Mouse (Mus musculus) midbrain, embryonic 10.5 days (tissue): ENCODE measurements around the gene Krt7. TPM values are rescaled to one million over a fixed set of nuclear protein-coding genes. Genes with fewer than 3 reads are reported as not detected.

Source experiments
- DNase-seq: peaks from one replicate; pipeline ENCODE4 v3.0.0-alpha.2; 2017; ENCODE audit warnings: low spot score
- H3K27ac ChIP-seq: fragments of 300-500 bp; sonication (generic); replicated peaks from 2 replicates; pipeline ENCODE4 v1.5.1; 2016; ENCODE audit warnings: mild to moderate bottlenecking
- H3K27me3 ChIP-seq: fragments of 300-500 bp; sonication (generic); 2 replicates; pipeline ENCODE4 v1.6.1; 2016; ENCODE audit warnings: low read depth, mild to moderate bottlenecking; ENCODE audit not compliant: poor library complexity, severe bottlenecking
- H3K36me3 ChIP-seq: fragments of 300-500 bp; sonication (generic); 2 replicates; pipeline ENCODE4 v1.6.1; 2016; ENCODE audit warnings: mild to moderate bottlenecking, moderate library complexity
- H3K4me1 ChIP-seq: fragments of 300-500 bp; sonication (generic); 2 replicates; pipeline ENCODE4 v1.6.1; 2016
- H3K4me3 ChIP-seq: fragments of 300-500 bp; sonication (generic); 2 replicates; pipeline ENCODE4 v1.5.1; 2016; ENCODE audit warnings: mild to moderate bottlenecking, moderate library complexity
- H3K9me3 ChIP-seq: fragments of 300-500 bp; sonication (generic); replicated peaks from 2 replicates; pipeline ENCODE4 v1.6.1; 2016; ENCODE audit warnings: mild to moderate bottlenecking
- WGBS: fragments of 180-500 bp; shearing (Covaris S2); methylation state at CpG from one replicate; pipeline ENCODE4 v1.1.7; 2016; 5-methylcytosine and 5-hydroxymethylcytosine counted together
- polyA plus RNA-seq: library from polyadenylated mRNA; unstranded; fragments of >200 nt; fragmentation: Nextera tagmentation; extraction: Ambion mirVana; gene quantifications from 2 replicates; pipeline ENCODE4 v1.2.1, GENCODE M21; 2016

Krt7 gene
- polyA plus RNA-seq, 1 experiment from 2014 or later = 11.4 TPM

DNA sequence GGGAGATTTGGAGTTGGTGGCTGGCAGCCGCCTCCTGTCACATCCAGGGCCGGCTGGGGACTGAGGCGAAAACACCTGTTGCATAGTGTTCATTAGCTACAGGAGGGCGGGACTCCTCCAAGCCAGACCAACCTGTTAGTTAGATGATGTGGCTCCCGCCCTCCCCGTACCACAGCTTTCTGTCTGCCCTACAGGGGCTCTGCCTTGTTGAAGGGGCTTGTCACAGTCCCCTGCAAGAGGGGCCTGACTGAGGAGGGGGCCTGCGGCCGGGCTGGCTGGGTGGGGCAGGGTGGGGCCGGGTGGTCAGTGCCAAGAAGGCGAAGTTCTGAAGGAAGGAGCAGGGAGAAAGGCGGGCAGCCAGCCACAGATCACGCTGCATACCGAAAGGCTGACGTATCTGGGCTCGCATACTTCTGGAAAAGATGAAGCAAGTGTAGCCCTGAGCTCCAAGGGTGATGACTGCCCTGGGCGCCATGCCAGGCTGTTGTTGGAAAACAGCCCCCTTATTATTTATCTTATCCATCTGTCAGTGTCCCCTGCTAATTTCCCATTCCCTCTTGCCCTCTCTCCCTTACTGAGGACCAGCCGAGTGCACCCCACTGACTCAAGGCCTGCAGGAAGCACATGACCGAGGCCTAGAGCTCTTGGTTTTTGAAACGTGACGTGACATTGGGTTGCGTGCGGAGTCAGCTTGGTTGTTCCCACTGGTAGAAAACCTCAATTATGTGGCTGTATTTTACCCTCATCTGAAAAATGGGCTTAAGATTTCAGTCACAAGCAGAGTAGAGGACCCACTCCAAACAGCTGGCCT, 40.5 kb upstream of the Krt7 start, which contains the start of gene Krt80:
TSS of gene Krt80 (minus strand) at position 62 of the 811 bp plus-strand sequence.
- H3K27me3 ChIP-seq = 0 out of 2 replicates have a peak, but pooled peaks cover 7% of the 10 kb centered on the region
- 67% methylated on average over 22 of the region's 22 CpGs for WGBS
- no peak within 1 kb of the TSS for H3K4me3 ChIP-seq
- H3K9me3 ChIP-seq = no peaks in the 10 kb centered on the region
- H3K27ac ChIP-seq = no peak within 1 kb of the TSS
- no peak for DNase-seq
- H3K36me3 ChIP-seq = no peaks in the 10 kb centered on the region
- peaks cover 22% of the 10 kb centered on the region for H3K4me1 ChIP-seq

GRCm38 (mm10) chr15:101371141-101371985, 39.5 kb upstream of the Krt7 start:
- DNase-seq = no peak
- H3K27me3 ChIP-seq = 0 out of 2 replicates have a peak, but pooled peaks cover 4% of the 10 kb centered on the region
- H3K4me1 ChIP-seq = peaks cover 28% of the 10 kb centered on the region
- WGBS = 73% methylated on average over 15 of the region's 15 CpGs
- H3K36me3 ChIP-seq = no peaks in the 10 kb centered on the region
- H3K4me3 ChIP-seq = no peak overlapping the region
- H3K9me3 ChIP-seq = no peaks in the 10 kb centered on the region
- no peak overlapping the region for H3K27ac ChIP-seq

DNA sequence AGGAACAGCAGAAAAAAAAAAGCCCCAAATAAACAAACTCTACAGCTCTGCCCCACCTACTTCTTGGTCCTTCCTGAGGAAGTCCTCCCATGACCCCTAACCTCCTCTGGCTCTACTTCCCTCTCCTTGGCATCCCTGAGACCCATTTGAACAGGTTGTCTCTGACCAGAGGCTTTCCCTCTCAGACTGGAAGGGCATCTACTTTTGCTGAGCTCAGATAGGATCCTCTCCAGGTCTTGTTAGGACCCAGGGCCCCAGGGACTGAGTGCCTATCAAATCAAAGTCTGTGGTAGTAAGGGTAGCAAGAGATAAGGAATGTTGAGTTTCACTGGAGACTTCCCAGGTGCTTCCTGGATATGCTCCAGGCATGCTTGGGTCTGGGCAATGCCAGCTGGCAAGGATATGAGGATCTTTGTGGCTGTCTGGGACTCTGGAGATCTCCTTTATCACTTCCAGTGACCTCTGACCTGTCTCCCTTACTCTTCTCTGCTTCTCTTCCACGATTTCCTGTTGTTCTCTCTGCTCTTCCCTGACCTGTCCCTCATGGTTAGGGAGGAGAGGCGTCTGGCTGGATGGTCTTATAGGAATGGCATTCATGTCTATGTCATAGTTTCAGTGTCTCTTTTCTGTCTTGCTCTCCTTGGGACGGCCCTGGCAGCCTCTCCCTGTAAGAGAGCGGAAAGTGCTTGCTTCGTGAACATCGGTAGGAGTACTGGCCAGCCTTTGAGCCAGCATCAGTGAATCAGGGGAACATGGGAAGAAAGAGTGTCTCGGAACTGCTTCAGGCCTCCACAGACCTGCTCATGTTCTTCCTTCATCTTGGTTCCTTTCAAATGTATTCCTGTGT, 38.5 kb upstream of the Krt7 start:
- H3K27ac ChIP-seq = no peak overlapping the region
- 0 out of 2 replicates have a peak, but pooled peaks cover 3% of the 10 kb centered on the region for H3K27me3 ChIP-seq
- H3K4me3 ChIP-seq = no peak overlapping the region
- no peak for DNase-seq
- no peaks in the 10 kb centered on the region for H3K36me3 ChIP-seq
- H3K4me1 ChIP-seq = peaks cover 24% of the 10 kb centered on the region
- WGBS = 76% methylated on average over 7 of the region's 7 CpGs
- no peaks in the 10 kb centered on the region for H3K9me3 ChIP-seq

- WGBS = 86% methylated on average over 16 of the region's 16 CpGs
- H3K27me3 ChIP-seq = 0 out of 2 replicates have a peak, but pooled peaks cover 3% of the 10 kb centered on the region
- DNase-seq = no peak
- H3K9me3 ChIP-seq = no peaks in the 10 kb centered on the region
- no peak overlapping the region for H3K4me3 ChIP-seq
- H3K4me1 ChIP-seq = peaks cover 24% of the 10 kb centered on the region
- no peaks in the 10 kb centered on the region for H3K36me3 ChIP-seq
- H3K27ac ChIP-seq = no peak overlapping the region
These were observed 37.5 kb upstream of the Krt7 start for GRCm38 (mm10) chr15:101373286-101373898.

- peaks cover 22% of the 10 kb centered on the region for H3K4me1 ChIP-seq
- H3K9me3 ChIP-seq = no peaks in the 10 kb centered on the region
- H3K27ac ChIP-seq = no peak overlapping the region
- 0 out of 2 replicates have a peak, but pooled peaks cover 3% of the 10 kb centered on the region for H3K27me3 ChIP-seq
- WGBS = 81% methylated on average over 4 of the region's 4 CpGs
- no peak overlapping the region for H3K4me3 ChIP-seq
- DNase-seq = no peak
- no peaks in the 10 kb centered on the region for H3K36me3 ChIP-seq
These were observed 36.0 kb upstream of the Krt7 start for GRCm38 (mm10) chr15:101374879-101375278.

GRCm38 (mm10) chr15:101375956-101376775, 34.7 kb upstream of the Krt7 start:
- DNase-seq = no peak
- 76% methylated on average over 6 of the region's 6 CpGs for WGBS
- H3K27me3 ChIP-seq = no peaks in the 10 kb centered on the region
- peaks cover 25% of the 10 kb centered on the region for H3K4me1 ChIP-seq
- H3K27ac ChIP-seq = peak overlapping the region; percentile 49; the same call in 1 of the 2 replicates
- no peaks in the 10 kb centered on the region for H3K9me3 ChIP-seq
- no peaks in the 10 kb centered on the region for H3K36me3 ChIP-seq
- H3K4me3 ChIP-seq = no peak overlapping the region

DNA sequence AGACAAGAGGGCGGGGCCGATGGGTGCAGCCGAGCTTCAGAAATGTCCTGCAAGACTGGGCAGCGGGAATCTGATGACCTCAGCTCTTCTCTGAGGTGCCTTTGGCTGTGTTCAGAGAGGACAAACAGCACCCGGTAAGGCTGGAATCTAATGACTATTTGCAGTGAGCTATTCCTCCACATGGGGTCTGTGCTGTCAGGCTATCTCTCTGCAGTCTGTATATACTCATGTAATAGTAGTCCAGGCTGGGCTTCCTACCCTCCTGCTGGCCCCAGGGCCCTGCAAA, 34.1 kb upstream of the Krt7 start:
- no peak overlapping the region for H3K4me3 ChIP-seq
- WGBS = 65% methylated on average over 5 of the region's 5 CpGs

DNA sequence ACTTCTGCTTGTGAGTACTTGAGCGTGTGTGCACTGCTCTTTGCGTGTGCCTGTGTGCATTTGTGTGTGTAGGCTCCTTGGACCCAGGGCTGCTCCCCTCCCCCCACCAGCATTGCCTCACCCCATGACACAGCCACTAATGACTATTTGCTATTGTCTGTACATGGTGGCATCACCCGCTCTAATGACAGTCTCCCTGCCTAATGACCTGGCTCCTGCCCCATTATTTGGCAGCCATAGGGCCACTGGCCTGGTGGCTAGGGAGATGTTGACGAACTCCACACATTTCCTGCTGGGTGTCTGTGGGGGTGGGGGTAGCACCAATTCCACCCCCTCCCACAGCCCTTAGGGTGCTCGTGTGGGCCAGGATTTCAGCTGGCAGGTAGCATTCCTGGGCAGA, 32.2 kb upstream of the Krt7 start:
- DNase-seq = no peak
- WGBS = 86% methylated on average over 5 of the region's 5 CpGs
- Histone ChIP-seq H3K27ac (no peak overlapping the region; the same call in 1 of the 2 replicates), H3K4me3 (no peak overlapping the region), H3K36me3 (no peaks in the 10 kb centered on the region), H3K9me3 (no peaks in the 10 kb centered on the region), H3K4me1 (peaks cover 29% of the 10 kb centered on the region), H3K27me3 (no peaks in the 10 kb centered on the region)

More for the DNA sequence above, 34.1 kb upstream of the Krt7 start:
- H3K9me3 ChIP-seq = no peaks in the 10 kb centered on the region
- DNase-seq = no peak
- H3K4me1 ChIP-seq = peaks cover 27% of the 10 kb centered on the region
- H3K27ac ChIP-seq = no peak overlapping the region
- no peaks in the 10 kb centered on the region for H3K36me3 ChIP-seq
- H3K27me3 ChIP-seq = no peaks in the 10 kb centered on the region

DNA sequence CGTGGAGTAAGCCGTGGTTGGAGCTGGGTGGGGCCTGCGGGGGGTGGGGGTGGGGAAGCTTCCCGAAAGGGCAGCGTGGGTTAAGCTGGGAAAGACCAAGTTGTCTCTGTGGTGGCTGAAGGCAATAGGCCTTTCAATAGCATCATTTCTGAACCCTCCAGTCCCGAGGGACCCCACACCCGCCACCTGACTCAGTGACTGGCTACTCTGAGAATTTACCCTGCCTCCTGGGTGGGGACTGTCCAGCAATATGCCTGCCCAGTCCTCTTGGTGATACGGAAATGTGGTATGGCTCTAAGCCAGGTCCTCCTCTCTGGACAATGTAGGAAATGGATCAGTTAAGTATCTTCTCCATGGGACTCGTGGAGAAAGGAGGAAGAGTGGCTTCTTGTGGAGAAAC, 29.1 kb upstream of the Krt7 start:
- no peaks in the 10 kb centered on the region for H3K36me3 ChIP-seq
- H3K4me3 ChIP-seq = no peak overlapping the region
- DNase-seq = no peak
- H3K9me3 ChIP-seq = no peaks in the 10 kb centered on the region
- H3K27ac ChIP-seq = no peak overlapping the region
- whole genome bisulfite sequencing = 64% methylated on average over 9 of the region's 9 CpGs
- peaks cover 22% of the 10 kb centered on the region for H3K4me1 ChIP-seq
- H3K27me3 ChIP-seq = no peaks in the 10 kb centered on the region

- 82% methylated on average over 11 of the region's 11 CpGs for WGBS
- H3K27ac ChIP-seq = no peak overlapping the region
- H3K27me3 ChIP-seq = no peaks in the 10 kb centered on the region
- H3K4me1 ChIP-seq = peaks cover 22% of the 10 kb centered on the region
- H3K36me3 ChIP-seq = no peaks in the 10 kb centered on the region
- H3K9me3 ChIP-seq = no peaks in the 10 kb centered on the region
- no peak for DNase-seq
- H3K4me3 ChIP-seq = no peak overlapping the region
These were observed 28.0 kb upstream of the Krt7 start for GRCm38 (mm10) chr15:101382811-101383210.

DNA sequence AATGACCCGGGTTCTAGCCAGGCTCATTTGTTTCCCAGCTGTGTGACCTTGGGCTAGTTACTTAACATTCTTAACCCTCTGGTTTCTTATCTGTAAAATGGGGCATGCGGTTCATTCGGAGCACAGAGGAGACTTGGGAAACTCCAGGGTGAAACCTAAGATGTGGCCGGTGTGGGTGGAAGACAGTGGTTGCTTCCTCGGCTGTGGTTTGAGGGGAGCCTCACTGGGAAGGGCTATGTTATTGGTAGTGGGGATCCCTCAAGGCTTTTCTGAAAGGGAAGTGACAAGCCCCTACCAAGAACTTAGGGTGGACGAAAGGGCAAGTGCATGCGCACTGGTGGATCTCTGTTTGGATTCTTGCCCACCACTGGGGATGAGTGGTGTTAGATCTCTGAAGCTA, 26.2 kb upstream of the Krt7 start:
- 93% methylated on average over 7 of the region's 7 CpGs for WGBS
- DNase-seq = no peak
- H3K4me3 ChIP-seq = no peak overlapping the region
- H3K36me3 ChIP-seq = no peaks in the 10 kb centered on the region
- H3K9me3 ChIP-seq = no peaks in the 10 kb centered on the region
- H3K27me3 ChIP-seq = no peaks in the 10 kb centered on the region
- H3K27ac ChIP-seq = no peak overlapping the region
- H3K4me1 ChIP-seq = peaks cover 22% of the 10 kb centered on the region
